Mouse (Mus musculus): Measurements from ENCODE around the gene Bcl10.
"Not testable (repeated sequence)": the region's sequence is repeated elsewhere in the genome, so short reads cannot be mapped to it uniquely, and the experiment has no call there.

Gene Bcl10

GRCm38 (mm10) chr3:145951287-145952165 is 28.9 kb downstream of the Bcl10 start:
- DNase-seq = no peak

DNA sequence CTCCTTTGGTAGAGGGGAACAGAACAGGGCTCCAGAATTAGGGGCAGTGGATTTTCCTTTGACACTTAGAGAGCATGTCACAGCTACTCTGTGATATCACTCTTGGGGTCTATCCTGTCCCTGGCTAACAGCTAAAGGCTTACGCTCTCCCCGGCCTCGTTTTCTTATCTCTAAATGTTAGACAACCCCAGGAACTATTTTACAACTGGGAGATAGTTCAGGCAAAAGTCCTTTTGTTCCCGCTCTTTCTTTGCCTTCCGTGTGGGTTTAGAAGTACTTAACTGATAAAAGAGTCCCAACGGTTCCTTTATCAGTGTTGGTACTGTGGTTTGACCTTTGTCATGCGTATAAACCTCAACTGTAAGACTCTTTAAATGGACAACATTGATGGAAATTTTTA is 30.3 kb downstream of the Bcl10 start:
- no peak for DNase-seq

- no peak for DNase-seq
Observed at GRCm38 (mm10) chr3:145953411-145953810, 30.8 kb downstream of the Bcl10 start.

DNA sequence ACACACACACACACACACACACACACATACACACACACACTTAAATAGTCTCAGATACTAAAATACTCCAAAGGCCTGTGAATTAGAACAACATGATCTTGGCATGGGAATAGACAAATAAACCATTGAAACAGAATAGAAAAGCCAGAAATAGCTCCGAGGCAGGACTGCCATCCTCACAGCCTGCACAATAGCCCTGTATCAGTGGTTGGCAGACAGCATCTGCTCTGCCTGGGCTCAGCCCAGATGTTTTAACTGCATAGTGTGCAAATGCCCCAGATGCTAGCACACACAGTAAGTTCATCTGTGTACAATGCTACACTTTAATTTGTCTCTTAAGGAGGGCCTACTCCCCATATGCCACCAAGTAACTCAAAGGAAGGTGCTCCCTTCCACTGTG is 37.2 kb downstream of the Bcl10 start:
- no peak for DNase-seq

GRCm38 (mm10) chr3:145962411-145962810 is 39.8 kb downstream of the Bcl10 start:
- no peak for DNase-seq

- DNase-seq = no peak
Observed at GRCm38 (mm10) chr3:145963101-145964017, 40.8 kb downstream of the Bcl10 start.

- no peak for DNase-seq
Observed at GRCm38 (mm10) chr3:145964018-145964387, 41.4 kb downstream of the Bcl10 start.

- DNase-seq = no peak
Observed at GRCm38 (mm10) chr3:145964473-145964872, 41.9 kb downstream of the Bcl10 start.

- DNase-seq = not testable (repeated sequence)
Observed at GRCm38 (mm10) chr3:145965583-145965982, 43.0 kb downstream of the Bcl10 start.

DNA sequence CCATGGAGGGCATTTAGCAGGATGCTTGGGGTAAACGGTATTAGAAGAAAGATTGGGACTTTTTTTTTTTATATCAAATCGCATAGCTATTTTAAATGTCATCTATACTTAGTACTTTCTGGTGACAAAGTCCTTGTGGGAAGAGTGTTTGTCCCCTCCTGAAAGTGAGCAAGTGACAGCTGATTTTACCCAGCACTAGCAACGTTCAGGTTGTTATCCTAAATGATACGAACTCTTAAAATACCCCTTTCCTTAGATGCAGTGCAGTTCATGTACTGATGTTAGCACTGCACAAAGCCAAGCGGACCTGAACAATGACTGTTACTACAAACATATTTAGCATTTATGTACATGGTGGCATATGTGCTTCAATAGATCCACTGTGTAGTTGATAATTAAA is 44.2 kb downstream of the Bcl10 start:
- DNase-seq = no peak

DNA sequence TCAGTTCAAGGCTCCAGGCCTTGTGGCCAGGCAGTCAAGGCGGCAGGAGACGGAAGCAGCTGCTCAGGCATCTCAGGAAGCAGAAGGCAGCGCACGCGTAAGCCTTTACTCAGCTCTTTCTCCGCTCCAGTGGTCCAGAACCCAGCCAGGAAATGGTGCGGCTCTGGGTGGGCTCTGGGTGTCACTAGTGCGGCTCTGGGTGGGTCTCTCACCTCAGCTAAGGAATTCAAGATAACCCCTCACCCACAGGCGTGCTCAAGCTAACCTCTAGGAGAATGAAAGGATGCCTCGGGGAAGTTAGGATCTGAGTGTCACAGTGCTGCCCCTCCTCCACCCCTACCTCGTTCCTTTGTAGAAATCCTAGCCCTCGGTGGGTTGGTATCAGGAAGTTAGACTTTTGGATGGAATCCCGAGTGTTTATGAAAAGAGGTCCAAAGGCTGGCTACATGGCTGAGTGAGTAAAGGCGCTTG is 46.5 kb downstream of the Bcl10 start:
- DNase-seq = no peak

- DNase-seq = no peak
Observed at GRCm38 (mm10) chr3:145971501-145971900, 48.9 kb downstream of the Bcl10 start.

GRCm38 (mm10) chr3:145974986-145975385 is 52.4 kb downstream of the Bcl10 start:
- DNase-seq = no peak
